Mouse (Mus musculus) 3T3-L1 (cell line): ENCODE measurements around the gene Nos1ap.
A peak's percentile ranks its signal among the peaks of the same experiment; 100 is the strongest.

Source experiments
- DNase-seq: peaks from one replicate; pipeline ENCODE4 v3.0.0-alpha.2; 2015; ENCODE audit warnings: low read depth, low spot score

Nos1ap gene

GRCm38 (mm10) chr1:170466099-170467009 lies 123.3 kb downstream of the Nos1ap start:
- DNase-seq = no peak

GRCm38 (mm10) chr1:170462140-170462539 lies 127.5 kb downstream of the Nos1ap start:
- DNase-seq = peak; percentile 18

- DNase-seq = no peak
These were observed 129.6 kb downstream of the Nos1ap start for GRCm38 (mm10) chr1:170459896-170460602.

GRCm38 (mm10) chr1:170457673-170458072 lies 132.0 kb downstream of the Nos1ap start:
- DNase-seq = peak; percentile 37

- DNase-seq = no peak
These were observed 133.6 kb downstream of the Nos1ap start for GRCm38 (mm10) chr1:170455910-170456700.

GRCm38 (mm10) chr1:170455387-170455786 lies 134.3 kb downstream of the Nos1ap start:
- DNase-seq = no peak

- no peak for DNase-seq
These were observed 136.2 kb downstream of the Nos1ap start for GRCm38 (mm10) chr1:170453455-170453854.

- DNase-seq = no peak
These were observed 141.4 kb downstream of the Nos1ap start for GRCm38 (mm10) chr1:170448244-170448643.

GRCm38 (mm10) chr1:170445458-170445857 lies 144.2 kb downstream of the Nos1ap start:
- DNase-seq = no peak

GRCm38 (mm10) chr1:170440367-170440766 lies 149.3 kb downstream of the Nos1ap start:
- no peak for DNase-seq

GRCm38 (mm10) chr1:170438471-170439151 lies 151.1 kb downstream of the Nos1ap start:
- peak; percentile 27 for DNase-seq

- no peak for DNase-seq
These were observed 155.5 kb downstream of the Nos1ap start for GRCm38 (mm10) chr1:170434146-170434545.

- no peak for DNase-seq
These were observed 156.0 kb downstream of the Nos1ap start for GRCm38 (mm10) chr1:170433661-170434060.

- no peak for DNase-seq
These were observed 157.4 kb downstream of the Nos1ap start for GRCm38 (mm10) chr1:170432288-170432687.

- no peak for DNase-seq
These were observed 158.3 kb downstream of the Nos1ap start for GRCm38 (mm10) chr1:170431312-170431711.

- no peak for DNase-seq
These were observed 159.0 kb downstream of the Nos1ap start for GRCm38 (mm10) chr1:170430660-170431059.

- no peak for DNase-seq
These were observed 160.0 kb downstream of the Nos1ap start for GRCm38 (mm10) chr1:170429656-170430055.

GRCm38 (mm10) chr1:170428141-170428540 lies 161.5 kb downstream of the Nos1ap start:
- no peak for DNase-seq

- no peak for DNase-seq
These were observed 165.3 kb downstream of the Nos1ap start for GRCm38 (mm10) chr1:170424258-170424889.

GRCm38 (mm10) chr1:170423048-170423447 lies 166.6 kb downstream of the Nos1ap start:
- no peak for DNase-seq

- no peak for DNase-seq
These were observed 167.5 kb downstream of the Nos1ap start for GRCm38 (mm10) chr1:170422188-170422587.
